Mouse (Mus musculus): ENCODE data around the gene Kcnk4. TPM values are rescaled to one million over a fixed set of nuclear protein-coding genes. Genes with fewer than 3 reads are reported as not detected.

The Kcnk4 gene
- total and polyA plus RNA-seq, 2 experiments, result 0.05 TPM; not detected in 1

GRCm38 (mm10) chr19:6979001-6979479 lies 44.7 kb upstream of the Kcnk4 start:
- Histone ChIP-seq H3K27ac (replicated peaks; ENCODE audit: insufficient read depth, low read depth, low read length) (peak overlapping the region; percentile 72), H3K27me3 (ENCODE audit: control insufficient read depth, insufficient read depth, low read length) (no peaks in the 10 kb centered on the region), H3K4me1 (ENCODE audit: control insufficient read depth, insufficient read depth, low read length) (peaks cover 22% of the 10 kb centered on the region), H3K36me3 (ENCODE audit: control insufficient read depth, insufficient read depth, low read length) (peaks cover 3% of the 10 kb centered on the region; the same call in 1 of the 2 replicates), H3K4me3 (ENCODE audit: insufficient read depth, low read depth, low read length) (peak overlapping the region; percentile 70), H3K79me2 (ENCODE audit: control insufficient read depth, insufficient read depth, low read length) (peaks cover 8% of the 10 kb centered on the region; the same call in 1 of the 2 replicates), H3K9ac (ENCODE audit: low read depth, low read length) (peak overlapping the region; percentile 72)
- peak; percentile 44 for DNase-seq (ENCODE audit: extremely low read depth, low read depth, low spot score)
- 3% methylated on average over 11 of the region's 11 CpGs for WGBS
- TF ChIP-seq CTCF (IDR thresholded peaks at IDR 0.05; ENCODE audit: low read depth, low read length), result no peak
- no peak for TF ChIP-seq POLR2A (IDR thresholded peaks at IDR 0.05; ENCODE audit: extremely low read depth, insufficient read depth, low read length)

GRCm38 (mm10) chr19:6978639-6978974 lies 44.3 kb upstream of the Kcnk4 start:
- H3K27ac ChIP-seq (replicated peaks; ENCODE audit: insufficient read depth, low read depth, low read length), result peak overlapping the region; percentile 72
- no peaks in the 10 kb centered on the region for H3K27me3 ChIP-seq (ENCODE audit: control insufficient read depth, insufficient read depth, low read length)
- peaks cover 3% of the 10 kb centered on the region; the same call in 1 of the 2 replicates for H3K36me3 ChIP-seq (ENCODE audit: control insufficient read depth, insufficient read depth, low read length)
- H3K4me1 ChIP-seq (ENCODE audit: control insufficient read depth, insufficient read depth, low read length), result peaks cover 22% of the 10 kb centered on the region
- H3K9ac ChIP-seq (ENCODE audit: low read depth, low read length), result peak overlapping the region; percentile 72
- 29% methylated on average over 3 of the region's 3 CpGs for WGBS
- peaks cover 8% of the 10 kb centered on the region; the same call in 1 of the 2 replicates for H3K79me2 ChIP-seq (ENCODE audit: control insufficient read depth, insufficient read depth, low read length)
- no peak for TF ChIP-seq POLR2A (IDR thresholded peaks at IDR 0.05; ENCODE audit: extremely low read depth, insufficient read depth, low read length)
- peak; percentile 61 for DNase-seq (ENCODE audit: extremely low read depth, low read depth, low spot score)
- H3K4me3 ChIP-seq (ENCODE audit: insufficient read depth, low read depth, low read length), result peak overlapping the region; percentile 70; the same call in 1 of the 2 replicates

- 89% methylated on average over 13 of the region's 13 CpGs for WGBS
- DNase-seq (ENCODE audit: extremely low read depth, low read depth, low spot score), result no peak
- Histone ChIP-seq H3K36me3 (ENCODE audit: control insufficient read depth, insufficient read depth, low read length) (peaks cover 3% of the 10 kb centered on the region; the same call in 1 of the 2 replicates), H3K79me2 (ENCODE audit: control insufficient read depth, insufficient read depth, low read length) (peaks cover 8% of the 10 kb centered on the region; the same call in 1 of the 2 replicates), H3K27me3 (ENCODE audit: control insufficient read depth, insufficient read depth, low read length) (no peaks in the 10 kb centered on the region), H3K9ac (ENCODE audit: low read depth, low read length) (no peak overlapping the region), H3K4me1 (ENCODE audit: control insufficient read depth, insufficient read depth, low read length) (peaks cover 22% of the 10 kb centered on the region), H3K4me3 (ENCODE audit: insufficient read depth, low read depth, low read length) (no peak overlapping the region), H3K27ac (replicated peaks; ENCODE audit: insufficient read depth, low read depth, low read length) (peak overlapping the region; percentile 5)
- no peak for TF ChIP-seq POLR2A (IDR thresholded peaks at IDR 0.05; ENCODE audit: extremely low read depth, insufficient read depth, low read length)
- TF ChIP-seq CTCF (IDR thresholded peaks at IDR 0.05; ENCODE audit: low read depth, low read length), result no peak
Measured at GRCm38 (mm10) chr19:6977759-6978638, 43.7 kb upstream of the Kcnk4 start.

- TF ChIP-seq POLR2A (IDR thresholded peaks at IDR 0.05; ENCODE audit: extremely low read depth, insufficient read depth, low read length) (no peak), CTCF (IDR thresholded peaks at IDR 0.05; ENCODE audit: low read depth, low read length) (peak; percentile 36)
- H3K4me3 ChIP-seq (ENCODE audit: insufficient read depth, low read depth, low read length), result peak within 1 kb of the TSS; percentile 66
- peaks cover 3% of the 10 kb centered on the region; the same call in 1 of the 2 replicates for H3K36me3 ChIP-seq (ENCODE audit: control insufficient read depth, insufficient read depth, low read length)
- peaks cover 19% of the 10 kb centered on the region for H3K4me1 ChIP-seq (ENCODE audit: control insufficient read depth, insufficient read depth, low read length)
- H3K79me2 ChIP-seq (ENCODE audit: control insufficient read depth, insufficient read depth, low read length), result peaks cover 8% of the 10 kb centered on the region; the same call in 1 of the 2 replicates
- H3K27ac ChIP-seq (replicated peaks; ENCODE audit: insufficient read depth, low read depth, low read length), result peak within 1 kb of the TSS; percentile 68
- peak; percentile 57 for DNase-seq (ENCODE audit: extremely low read depth, low read depth, low spot score)
- peak within 1 kb of the TSS; percentile 72 for H3K9ac ChIP-seq (ENCODE audit: low read depth, low read length)
- WGBS, result 1% methylated on average over 16 of the region's 16 CpGs
- no peaks in the 10 kb centered on the region for H3K27me3 ChIP-seq (ENCODE audit: control insufficient read depth, insufficient read depth, low read length)
Measured at GRCm38 (mm10) chr19:6975537-6976521, 41.5 kb upstream of the Kcnk4 start, which contains the start of gene Plcb3. Plcb3 (minus strand) TSS chr19:6976470.
